Mouse (Mus musculus): ENCODE measurements around the gene Akap1.

DNA sequence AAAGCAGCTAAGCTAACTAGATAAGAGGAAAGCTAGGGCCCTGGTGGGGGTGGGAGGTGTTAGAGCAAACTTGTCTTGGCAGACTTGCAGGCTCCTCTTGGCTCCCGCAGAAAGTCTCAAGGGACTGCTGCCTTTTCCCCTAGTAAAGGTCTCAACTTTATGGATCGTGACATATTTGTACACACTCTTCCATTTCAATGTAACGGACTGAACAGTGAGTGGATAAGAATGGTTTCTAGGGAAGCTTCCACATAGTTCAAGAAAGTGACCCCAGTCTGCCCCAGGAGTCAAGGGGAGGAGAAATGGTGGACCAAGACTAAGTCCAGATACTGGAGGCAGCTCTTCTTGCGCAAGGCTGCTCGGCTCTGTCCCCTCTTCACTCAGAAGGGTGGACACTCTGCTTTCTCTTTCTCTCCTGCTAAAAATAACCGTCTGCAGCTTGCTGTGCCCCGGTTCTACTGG is 37.0 kb upstream of the Akap1 start:
- no peak for TF ChIP-seq CTCF (IDR thresholded peaks at IDR 0.05; ENCODE audit: low read depth)
- no peak for TF ChIP-seq EP300 (IDR thresholded peaks at IDR 0.05; ENCODE audit: low read depth)

All from heart, postnatal 0 days (tissue).